Mouse (Mus musculus) CH12.LX (cell line): ENCODE measurements at regions not wholly inside any gene's neighbourhood (a gene's known extent, or its start where the extent isn't known, plus 50 kb on each side); places are given as distances from the start of the nearest gene placed in this dataset.

Experiments used
- CTCF ChIP-seq, 2 experiments: IDR thresholded peaks in 1 of 2; conservative IDR thresholded peaks in 1 of 2; 2 replicates each; pipeline ENCODE4 v1.5.1; 2011 to 2012; ENCODE audit warnings: low read depth in 2 of 2, low read length in 2 of 2, improper control_type of control experiment in 1 of 2, inconsistent platforms in 1 of 2, mild to moderate bottlenecking in 1 of 2, moderate library complexity in 1 of 2
- E2F4 ChIP-seq: IDR thresholded peaks from 2 replicates; pipeline ENCODE4 v1.6.1; 2011; ENCODE audit warnings: low read depth, low read length, improper control_type of control experiment; ENCODE audit not compliant: insufficient replicate concordance
- HCFC1 ChIP-seq: IDR thresholded peaks from 2 replicates; pipeline ENCODE4 v1.6.1; 2012; ENCODE audit warnings: low read depth, mild to moderate bottlenecking, inconsistent platforms, low read length, improper control_type of control experiment
- NRF1 ChIP-seq: IDR thresholded peaks from 2 replicates; pipeline ENCODE4 v1.6.1; 2014; ENCODE audit warnings: low read depth, mild to moderate bottlenecking, inconsistent platforms, low read length, improper control_type of control experiment, moderate library complexity
- POLR2A ChIP-seq: IDR thresholded peaks from 2 replicates; pipeline ENCODE4 v1.6.1; 2011; ENCODE audit warnings: low read depth, mild to moderate bottlenecking, improper control_type of control experiment, low read length
- SIN3A ChIP-seq: IDR thresholded peaks from 2 replicates; pipeline ENCODE4 v1.6.1; 2012; ENCODE audit warnings: low read length, improper control_type of control experiment, inconsistent platforms

DNA sequence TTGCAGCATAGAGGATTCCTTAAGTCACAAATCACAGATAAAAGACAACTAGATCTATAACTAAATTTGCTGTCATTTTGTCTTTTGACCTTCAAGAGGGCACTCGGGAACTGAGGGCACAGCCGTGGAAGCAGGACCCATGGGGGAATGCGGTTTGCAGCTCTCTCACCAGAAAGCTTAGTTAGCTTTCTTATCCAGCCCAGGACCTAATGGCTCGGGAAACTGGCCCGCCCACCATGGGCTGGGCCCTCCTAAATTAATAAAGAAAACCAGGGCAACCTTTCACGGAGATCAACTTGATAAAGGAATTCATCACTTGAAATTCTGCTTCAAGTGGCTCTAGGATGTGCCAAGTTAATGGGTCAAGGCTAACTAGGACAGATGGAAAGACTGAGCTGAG lies 67.9 kb downstream of the Sc5d start:
- TF ChIP-seq CTCF (conservative IDR thresholded peaks at IDR 0.05 in 1 of 2, IDR thresholded peaks at IDR 0.05 in 1 of 2; ENCODE audit: low read depth in 2 of 2, low read length in 2 of 2) (no peak), E2F4 (no peak), SIN3A (no peak), POLR2A (no peak), NRF1 (no peak), HCFC1 (no peak)
